Comparison of ENCODE assay signal across 16 mouse cellular contexts in the genomic region with DNA sequence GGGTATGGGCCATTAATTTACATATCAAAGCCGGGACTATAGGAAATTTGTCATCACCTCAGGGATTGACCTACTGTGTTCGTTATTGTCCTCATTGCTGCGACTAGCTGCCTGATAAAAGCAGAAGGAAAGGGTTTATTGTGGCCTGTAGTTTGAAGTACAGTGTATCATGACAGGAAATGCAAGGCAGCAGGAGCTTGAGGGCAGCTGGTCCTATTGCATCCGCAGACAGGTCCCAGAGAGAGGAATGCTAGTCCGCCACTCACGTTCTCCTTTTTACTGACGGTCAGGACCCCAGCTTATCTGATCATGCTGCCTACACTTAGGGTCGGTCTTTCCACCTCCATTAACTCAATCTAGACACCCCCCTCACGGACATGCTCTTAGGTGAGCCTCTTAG. TPM values are rescaled to one million over a fixed set of nuclear protein-coding genes. Genes with fewer than 3 reads are reported as not detected.
DNase-seq lines count a peak whose midpoint lies in the region; ATAC-seq and TF ChIP-seq lines count a peak whose summit lies in the region.
"Had no signal": no experiment of that assay in that cellular context is flagged by ENCODE, and none has a peak within 500 bp of the region (broad histone marks: within the 10 kb centered on the region; RNA-seq: fewer than 3 reads in every experiment).

No protein-coding gene starts in this region.

- peaks cover 28% of the 10 kb centered on the region for H3K4me1 ChIP-seq in kidney, embryonic 16.5 days (ENCODE audit: insufficient read depth, low read length)
- H3K4me1 ChIP-seq in cortical plate, adult 2 months (ENCODE audit: control insufficient read depth, insufficient read depth, low read length): peaks cover 6% of the 10 kb centered on the region
- 0 out of 2 replicates have a peak, but pooled peaks cover 13% of the 10 kb centered on the region for H3K4me1 ChIP-seq in intestine, postnatal 0 days (replicated peaks; ENCODE audit: control insufficient read depth, insufficient read depth, low read length)

- WGBS in kidney, embryonic 16.5 days: 53% methylated on average over 9 of the region's 9 CpGs
- WGBS in intestine, postnatal 0 days: 37% methylated on average over 9 of the region's 9 CpGs

- DNase-seq in kidney, postnatal 4 days: no peak
- DNase-seq in thymus, postnatal 25 days: no peak
- DNase-seq in cerebellum, postnatal 14 days: no peak
- DNase-seq in embryo, embryonic 11 days: no peak
- DNase-seq: cerebellum, adult 9-10 months; gastrocnemius, postnatal 36 days; thymus, adult 2 months had no signal

- H3K9ac ChIP-seq in kidney, embryonic 16.5 days (replicated peaks; ENCODE audit: low read length): no peak overlapping the region
- H3K9ac ChIP-seq in intestine, postnatal 0 days (ENCODE audit: low read depth, low read length): peak overlapping the region; percentile 13; the same call in 1 of the 2 replicates
- H3K9ac ChIP-seq: heart, embryonic 15.5 days; neural tube, embryonic 12.5 days had no signal

- H3K36me3 ChIP-seq in kidney, embryonic 16.5 days (ENCODE audit: insufficient read depth, low read length): no peaks in the 10 kb centered on the region
- no peaks in the 10 kb centered on the region for H3K36me3 ChIP-seq in intestine, postnatal 0 days (ENCODE audit: control insufficient read depth, insufficient read depth)
- H3K36me3 ChIP-seq: embryonic facial prominence, embryonic 10.5 days; G1E; heart, embryonic 15.5 days; neural tube, embryonic 12.5 days had no signal

- ATAC-seq in kidney, embryonic 16.5 days (ENCODE audit: low FRiP score, low TSS enrichment): no peak
- peak; percentile 19; the same call in 1 of the 2 replicates for ATAC-seq in intestine, postnatal 0 days
- peak; percentile 25 for ATAC-seq in megakaryocyte, adult 5-6 weeks (ENCODE audit: poor library complexity, severe bottlenecking)
- ATAC-seq: hindbrain, embryonic 16.5 days had no signal

- TF ChIP-seq CTCF in cortical plate, adult 2 months (IDR thresholded peaks at IDR 0.05; ENCODE audit: extremely low read depth, insufficient read depth, low read length): no peak
- TF ChIP-seq CTCF in intestine, postnatal 0 days (IDR thresholded peaks at IDR 0.05; ENCODE audit: low read depth): no peak

- no peak for TF ChIP-seq POLR2A in cortical plate, adult 2 months (IDR thresholded peaks at IDR 0.05; ENCODE audit: extremely low read depth, insufficient read depth, low read length)

- peak overlapping the region; percentile 80 for H3K27ac ChIP-seq in kidney, embryonic 16.5 days (ENCODE audit: low read length)
- H3K27ac ChIP-seq in cortical plate, adult 2 months (ENCODE audit: insufficient read depth, low read length): peak overlapping the region; percentile 79; the same call in 1 of the 2 replicates
- H3K27ac ChIP-seq in intestine, postnatal 0 days (ENCODE audit: low read depth, low read length): peak overlapping the region; percentile 93
- H3K27ac ChIP-seq: heart, embryonic 15.5 days; neural tube, embryonic 12.5 days had no signal

- H3K9me3 ChIP-seq in kidney, embryonic 16.5 days (ENCODE audit: low read length): no peaks in the 10 kb centered on the region
- H3K9me3 ChIP-seq in intestine, postnatal 0 days (ENCODE audit: control insufficient read depth): no peaks in the 10 kb centered on the region
- H3K9me3 ChIP-seq: embryonic facial prominence, embryonic 10.5 days; G1E; heart, embryonic 15.5 days; neural tube, embryonic 12.5 days had no signal

- no peak overlapping the region for H3K4me2 ChIP-seq in kidney, embryonic 16.5 days (replicated peaks; ENCODE audit: low read depth, low read length)
- peak overlapping the region; percentile 61 for H3K4me2 ChIP-seq in intestine, postnatal 0 days (replicated peaks; ENCODE audit: low read depth)
- H3K4me2 ChIP-seq: neural tube, embryonic 12.5 days had no signal

- no peaks in the 10 kb centered on the region for H3K27me3 ChIP-seq in kidney, embryonic 16.5 days (ENCODE audit: insufficient read depth, low read length)
- no peaks in the 10 kb centered on the region for H3K27me3 ChIP-seq in intestine, postnatal 0 days (replicated peaks; ENCODE audit: control insufficient read depth, insufficient read depth, low read length)
- H3K27me3 ChIP-seq: heart, embryonic 15.5 days; neural tube, embryonic 12.5 days had no signal

- no peak overlapping the region for H3K4me3 ChIP-seq in kidney, embryonic 16.5 days (ENCODE audit: low read length)
- no peak overlapping the region for H3K4me3 ChIP-seq in cortical plate, adult 2 months (ENCODE audit: insufficient read depth, low read length)
- 0 out of 2 replicates have a peak overlapping the region, but pooled peaks have one; percentile 44 for H3K4me3 ChIP-seq in intestine, postnatal 0 days (ENCODE audit: low read depth, low read length)
- H3K4me3 ChIP-seq: embryonic facial prominence, embryonic 10.5 days; neural tube, embryonic 12.5 days had no signal

RNA-seq across cellular contexts. Expression of gene Nostrin, which starts 0.7 kb away (rescaled TPM):
- polyA plus RNA-seq in kidney, embryonic 16.5 days (2015; fragmentation: Nextera tagmentation; extraction: Ambion mirVana): 4.7 and 7.1 TPM in 2 replicates
- polyA plus RNA-seq in cortical plate, adult 2 months (2012; rRNA removed): 3.2 and 3.5 TPM in 2 replicates
- polyA plus RNA-seq in intestine, postnatal 0 days (2015; fragmentation: Nextera tagmentation; extraction: Ambion mirVana): 33.3 and 37.9 TPM in 2 replicates
- 15.8 and 24.3 TPM in 2 replicates for total RNA-seq in megakaryocyte, adult 5-6 weeks (2015)
- total RNA-seq in megakaryocyte, adult 5-6 weeks (2017): 25.1 and 26.7 TPM in 2 replicates
- polyA plus RNA-seq: G1E had no signal
